Mouse (Mus musculus) urinary bladder, postnatal 14 days (tissue): ENCODE measurements at regions not wholly inside any gene's neighbourhood (a gene's known extent, or its start where the extent isn't known, plus 50 kb on each side); places are given as distances from the start of the nearest gene placed in this dataset.

ENCODE experiments used
- DNase-seq: peaks from one replicate; pipeline ENCODE4 v3.0.0; 2021; ENCODE audit warnings: low spot score

DNA sequence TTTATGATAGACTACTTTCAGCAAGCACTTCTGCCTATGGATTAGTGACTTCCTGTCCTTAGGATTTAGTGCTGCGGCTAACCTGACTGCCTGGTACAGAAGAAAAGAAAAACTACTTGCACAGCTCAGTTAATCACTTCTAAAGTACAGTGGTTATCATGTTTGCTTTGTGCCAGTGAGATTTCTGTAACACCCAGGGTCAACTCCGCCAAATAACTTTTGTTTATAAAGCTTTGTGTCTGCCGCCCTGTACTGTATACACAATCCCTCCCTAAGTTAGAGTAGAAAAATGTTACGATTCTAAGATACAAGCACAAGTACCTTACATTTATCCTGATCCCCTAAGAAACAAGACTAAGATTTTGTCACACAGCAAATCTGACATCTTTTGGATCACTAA, 120.1 kb upstream of the Ift57 start:
- DNase-seq, result no peak

- DNase-seq, result no peak
Measured at GRCm38 (mm10) chr16:49580708-49581107, 118.3 kb upstream of the Ift57 start.

GRCm38 (mm10) chr16:49606500-49606899, 92.5 kb upstream of the Ift57 start:
- DNase-seq, result no peak

DNA sequence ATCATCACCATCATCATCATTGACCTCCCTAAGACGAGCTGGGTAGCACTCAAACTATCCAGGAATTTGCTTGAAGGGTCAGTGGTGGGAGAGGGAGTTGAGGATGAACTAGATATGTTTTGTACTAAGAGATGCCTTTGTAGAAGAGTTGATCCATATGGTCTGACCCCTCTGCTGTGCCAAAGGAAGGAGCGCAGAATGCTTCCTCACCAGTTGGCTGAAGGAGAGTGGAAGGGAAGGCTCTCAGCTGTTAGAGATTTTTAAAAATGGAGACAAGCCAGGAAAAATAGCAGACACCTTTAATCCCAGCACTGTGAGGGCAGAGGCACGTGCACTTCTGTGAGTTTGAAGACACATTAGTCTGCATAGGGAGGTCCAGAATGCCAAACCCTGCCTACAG, 84.2 kb upstream of the Ift57 start:
- no peak for DNase-seq

DNA sequence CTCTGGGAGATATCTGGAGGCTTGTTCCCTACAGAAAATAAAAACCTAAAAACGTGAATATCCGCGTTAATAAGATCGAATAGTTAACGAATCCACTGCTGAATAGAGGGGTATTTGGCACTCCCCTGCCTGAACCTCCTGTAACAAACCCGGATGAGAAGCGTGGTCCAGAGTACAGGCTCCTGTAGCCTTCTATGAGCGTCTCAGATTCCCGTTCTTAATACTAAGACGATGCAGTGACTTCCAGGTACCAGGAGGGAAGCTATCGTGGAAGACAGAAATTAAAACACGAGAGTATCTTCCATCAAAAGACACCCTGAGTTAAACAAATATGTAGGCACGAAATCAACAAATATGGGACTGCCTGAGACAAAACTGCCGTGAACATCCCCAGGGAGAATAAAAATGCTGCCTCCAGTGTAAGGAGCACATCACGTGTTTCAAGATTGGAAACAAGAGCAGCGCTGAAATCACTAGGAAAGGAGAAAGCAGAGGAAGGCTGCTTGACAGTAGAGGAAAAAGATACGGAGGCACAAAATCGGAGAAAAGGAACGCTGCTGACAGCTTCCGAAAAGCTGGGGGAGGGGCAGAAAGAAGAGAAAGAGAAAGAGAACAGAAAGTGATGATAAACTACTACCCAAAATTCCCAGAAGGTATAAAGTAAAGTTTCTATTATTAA, 83.6 kb upstream of the Ift57 start:
- no peak for DNase-seq

- DNase-seq, result no peak
Measured at GRCm38 (mm10) chr16:49616263-49616872, 82.7 kb upstream of the Ift57 start.

- DNase-seq, result no peak
Measured at GRCm38 (mm10) chr16:49633502-49633901, 65.5 kb upstream of the Ift57 start.

DNA sequence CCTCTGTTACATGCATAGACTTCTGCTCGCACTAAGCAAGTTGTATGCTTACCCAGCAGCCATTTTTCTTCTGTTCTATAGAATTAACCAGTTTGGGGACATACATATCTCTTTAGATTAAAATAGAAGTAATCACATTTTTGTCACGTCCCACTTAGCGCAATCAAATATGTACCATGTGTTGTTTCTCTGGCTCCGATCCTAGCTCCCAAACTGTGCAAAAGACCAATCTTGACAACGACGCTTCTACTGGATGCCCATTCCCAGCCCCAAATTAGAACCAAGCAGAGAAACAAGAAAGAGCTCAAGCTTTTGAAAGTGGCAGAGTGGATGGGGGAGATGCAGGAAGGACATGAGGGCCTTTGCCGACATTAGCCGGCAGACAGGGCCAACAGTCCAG, 63.5 kb upstream of the Ift57 start:
- no peak for DNase-seq

- DNase-seq, result no peak
Measured at GRCm38 (mm10) chr16:49636467-49636866, 62.6 kb upstream of the Ift57 start.

GRCm38 (mm10) chr16:49642696-49643095, 56.3 kb upstream of the Ift57 start:
- no peak for DNase-seq

DNA sequence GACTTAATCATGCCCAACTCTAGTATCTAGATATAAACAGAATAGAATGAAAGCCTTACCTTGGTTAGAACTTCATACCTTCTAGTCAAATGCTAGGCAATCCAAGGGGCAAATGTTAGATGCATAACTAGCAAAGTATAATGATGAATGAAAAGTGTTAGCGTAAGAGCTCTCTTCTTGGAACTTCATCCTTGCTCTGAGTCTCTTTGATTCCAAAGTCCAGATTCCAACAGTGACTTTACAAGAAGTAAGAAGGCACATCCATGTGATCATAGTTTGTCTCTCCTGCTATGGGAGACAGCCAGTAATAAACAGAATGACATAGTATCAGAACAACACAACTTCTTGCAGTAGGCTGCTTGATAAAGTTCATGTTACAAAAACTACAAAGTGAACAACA, 54.6 kb upstream of the Ift57 start:
- DNase-seq, result no peak

GRCm38 (mm10) chr16:49646479-49646878, 52.6 kb upstream of the Ift57 start:
- DNase-seq, result no peak
